Mouse (Mus musculus): Measurements from ENCODE around the gene 4921539E11Rik. TPM values are rescaled to one million over a fixed set of nuclear protein-coding genes. Genes with fewer than 3 reads are reported as not detected.

4921539E11Rik gene
- polyA plus RNA-seq, 1 experiment: not detected

DNA sequence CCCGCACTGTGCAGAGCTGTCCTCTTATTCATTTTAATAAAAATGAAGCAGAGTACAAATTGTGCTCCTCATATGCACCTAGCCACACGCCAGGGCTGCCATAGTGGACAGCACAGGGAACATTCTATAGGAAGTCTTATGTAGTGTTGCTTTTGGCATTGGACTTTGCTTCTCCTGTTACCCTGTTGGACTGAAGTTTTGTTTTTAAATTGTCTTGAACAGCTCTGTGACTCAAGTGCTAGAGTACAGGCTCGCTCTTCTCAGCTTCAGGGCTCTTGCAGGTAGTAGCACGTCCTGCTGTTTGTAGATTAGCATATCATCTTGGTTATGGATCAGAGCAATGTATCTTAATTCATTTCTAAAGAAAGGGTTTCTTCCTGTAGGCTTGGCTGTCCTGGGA, 25.2 kb upstream of the 4921539E11Rik start:
- no peaks in the 10 kb centered on the region for H3K4me1 ChIP-seq (ENCODE audit: control insufficient read depth, insufficient read depth, low read length)
- TF ChIP-seq EP300 (IDR thresholded peaks at IDR 0.05; ENCODE audit: insufficient read depth, low read depth, low read length) (no peak), CTCF (IDR thresholded peaks at IDR 0.05; ENCODE audit: low read depth, low read length) (no peak), POLR2A (IDR thresholded peaks at IDR 0.05; ENCODE audit: insufficient read depth, low read length) (no peak)
- H3K9me3 ChIP-seq (replicated peaks; ENCODE audit: control insufficient read depth, insufficient read depth, low read length, poor library complexity, severe bottlenecking): no peaks in the 10 kb centered on the region
- H3K36me3 ChIP-seq (ENCODE audit: control insufficient read depth, insufficient read depth, low read length, poor library complexity, severe bottlenecking): no peaks in the 10 kb centered on the region
- no peaks in the 10 kb centered on the region for H3K27me3 ChIP-seq (ENCODE audit: control insufficient read depth, insufficient read depth, low read length, poor library complexity, severe bottlenecking)
- H3K27ac ChIP-seq (ENCODE audit: insufficient read depth, low read length): no peak overlapping the region
- no peak overlapping the region for H3K9ac ChIP-seq (ENCODE audit: low read depth, poor library complexity, severe bottlenecking)
- H3K4me3 ChIP-seq (ENCODE audit: low read depth, low read length): no peak overlapping the region

DNA sequence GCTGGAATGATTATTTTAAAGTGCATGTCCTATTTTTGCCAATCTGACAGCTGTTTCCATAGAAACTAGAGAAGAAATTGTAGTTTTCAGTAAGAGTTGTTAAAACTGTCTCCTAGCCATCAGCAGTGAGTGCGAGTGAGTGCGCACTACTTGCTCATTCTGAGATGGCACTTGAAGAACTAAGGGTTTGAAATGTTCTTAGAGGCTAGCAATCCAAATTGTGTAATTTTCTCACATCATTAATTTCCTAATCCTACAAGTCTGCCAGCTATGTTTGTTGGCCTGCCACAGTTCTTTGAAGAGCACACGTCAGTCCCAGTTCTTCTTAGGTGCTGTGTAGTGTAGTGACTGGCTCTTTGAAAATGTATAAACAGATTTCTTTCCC, 23.9 kb upstream of the 4921539E11Rik start:
- H3K9ac ChIP-seq (ENCODE audit: low read depth, poor library complexity, severe bottlenecking): peak overlapping the region; percentile 69

DNA sequence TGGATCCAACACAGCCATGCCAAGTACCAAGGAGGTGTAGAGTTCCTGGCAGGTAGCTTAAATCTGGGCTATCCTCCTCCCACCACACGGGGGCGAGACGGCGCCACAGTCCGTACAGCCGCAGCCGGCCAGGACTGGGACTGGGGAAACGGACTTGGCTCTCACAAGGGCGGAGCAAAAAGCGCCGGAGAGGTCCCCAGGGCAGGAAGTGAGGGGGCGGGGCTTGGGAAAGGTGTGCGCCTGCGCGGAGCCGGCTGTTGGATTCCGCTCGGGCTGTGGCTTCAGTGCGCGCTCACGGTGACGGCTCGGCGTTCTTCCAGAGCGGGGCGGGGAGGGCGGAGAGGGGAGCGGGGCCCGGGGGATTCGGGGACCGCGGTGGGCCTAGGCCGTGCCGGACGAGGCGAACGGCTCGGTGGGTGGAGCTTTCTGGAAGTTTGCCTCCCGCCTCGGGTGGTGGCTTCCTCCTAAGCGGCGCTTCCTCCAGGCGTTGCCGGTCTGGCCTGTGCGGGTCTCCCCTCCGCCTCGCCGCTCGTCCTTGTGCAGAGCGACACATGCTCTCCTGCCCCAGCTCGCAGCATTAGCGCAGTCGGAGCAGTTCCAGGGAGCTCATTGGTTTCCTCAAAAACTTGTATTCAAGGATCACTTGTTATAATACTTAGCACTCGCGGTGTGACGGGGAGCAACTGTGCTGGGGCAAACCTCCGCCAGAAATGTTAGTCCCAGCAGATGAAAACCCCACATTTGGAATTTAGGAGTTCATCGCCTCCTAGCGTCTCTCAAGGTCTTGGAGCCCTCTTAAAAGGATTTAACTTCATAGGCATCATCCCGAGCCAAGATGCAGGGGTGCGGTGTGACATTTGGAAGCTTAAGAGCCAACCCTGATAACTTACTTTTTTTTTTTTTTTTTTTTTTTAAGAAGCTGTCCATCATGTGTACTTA, 23.2 kb upstream of the 4921539E11Rik start, which contains the start of gene Oma1:
Oma1 (plus strand) TSS at position 226 of the 939 bp plus-strand sequence.
- Histone ChIP-seq H3K4me1 (ENCODE audit: control insufficient read depth, insufficient read depth, low read length) (no peaks in the 10 kb centered on the region), H3K9me3 (replicated peaks; ENCODE audit: control insufficient read depth, insufficient read depth, low read length, poor library complexity, severe bottlenecking) (no peaks in the 10 kb centered on the region), H3K36me3 (ENCODE audit: control insufficient read depth, insufficient read depth, low read length, poor library complexity, severe bottlenecking) (no peaks in the 10 kb centered on the region), H3K27me3 (ENCODE audit: control insufficient read depth, insufficient read depth, low read length, poor library complexity, severe bottlenecking) (no peaks in the 10 kb centered on the region), H3K4me3 (ENCODE audit: low read depth, low read length) (peak within 1 kb of the TSS; percentile 82), H3K27ac (ENCODE audit: insufficient read depth, low read length) (peak within 1 kb of the TSS; percentile 46), H3K9ac (ENCODE audit: low read depth, poor library complexity, severe bottlenecking) (peak within 1 kb of the TSS; percentile 69)
- peak; percentile 85 for TF ChIP-seq CTCF (IDR thresholded peaks at IDR 0.05; ENCODE audit: low read depth, low read length)
- peak; percentile 44; the same call in 1 of the 2 replicates for TF ChIP-seq EP300 (IDR thresholded peaks at IDR 0.05; ENCODE audit: insufficient read depth, low read depth, low read length)
- TF ChIP-seq POLR2A (IDR thresholded peaks at IDR 0.05; ENCODE audit: insufficient read depth, low read length): no peak

More for the DNA sequence above, 23.9 kb upstream of the 4921539E11Rik start:
- no peak for TF ChIP-seq CTCF (IDR thresholded peaks at IDR 0.05; ENCODE audit: low read depth, low read length)
- no peak for TF ChIP-seq EP300 (IDR thresholded peaks at IDR 0.05; ENCODE audit: insufficient read depth, low read depth, low read length)
- H3K36me3 ChIP-seq (ENCODE audit: control insufficient read depth, insufficient read depth, low read length, poor library complexity, severe bottlenecking): no peaks in the 10 kb centered on the region
- H3K27ac ChIP-seq (ENCODE audit: insufficient read depth, low read length): no peak overlapping the region
- no peak overlapping the region for H3K4me3 ChIP-seq (ENCODE audit: low read depth, low read length)
- H3K9me3 ChIP-seq (replicated peaks; ENCODE audit: control insufficient read depth, insufficient read depth, low read length, poor library complexity, severe bottlenecking): no peaks in the 10 kb centered on the region
- no peaks in the 10 kb centered on the region for H3K4me1 ChIP-seq (ENCODE audit: control insufficient read depth, insufficient read depth, low read length)
- no peaks in the 10 kb centered on the region for H3K27me3 ChIP-seq (ENCODE audit: control insufficient read depth, insufficient read depth, low read length, poor library complexity, severe bottlenecking)

DNA sequence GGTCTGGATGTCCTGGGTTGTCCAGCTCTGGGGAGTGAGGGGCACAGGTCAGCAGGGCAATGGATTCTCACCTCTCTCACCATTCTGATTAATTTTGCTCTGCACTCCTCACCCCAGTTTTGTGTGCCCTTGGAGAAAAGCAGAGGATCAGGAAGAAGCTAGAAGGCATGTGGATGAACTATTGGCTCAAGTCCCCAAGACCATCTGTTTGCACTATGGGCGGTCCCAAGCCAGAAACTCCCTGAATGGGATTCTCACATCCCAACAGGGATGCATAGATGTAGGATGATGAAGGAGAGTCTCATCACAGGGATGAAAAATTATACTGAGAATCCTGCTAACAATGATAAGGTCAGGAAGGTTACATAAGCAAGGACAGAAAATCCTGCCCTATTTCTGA, 13.2 kb upstream of the 4921539E11Rik start:
- no peak overlapping the region for H3K27ac ChIP-seq (ENCODE audit: insufficient read depth, low read length)
- no peaks in the 10 kb centered on the region for H3K27me3 ChIP-seq (ENCODE audit: control insufficient read depth, insufficient read depth, low read length, poor library complexity, severe bottlenecking)
- H3K4me1 ChIP-seq (ENCODE audit: control insufficient read depth, insufficient read depth, low read length): no peaks in the 10 kb centered on the region
- H3K9ac ChIP-seq (ENCODE audit: low read depth, poor library complexity, severe bottlenecking): no peak overlapping the region
- no peak overlapping the region for H3K4me3 ChIP-seq (ENCODE audit: low read depth, low read length)
- H3K9me3 ChIP-seq (replicated peaks; ENCODE audit: control insufficient read depth, insufficient read depth, low read length, poor library complexity, severe bottlenecking): no peaks in the 10 kb centered on the region
- TF ChIP-seq POLR2A (IDR thresholded peaks at IDR 0.05; ENCODE audit: insufficient read depth, low read length) (no peak), EP300 (IDR thresholded peaks at IDR 0.05; ENCODE audit: insufficient read depth, low read depth, low read length) (no peak), CTCF (IDR thresholded peaks at IDR 0.05; ENCODE audit: low read depth, low read length) (no peak)
- no peaks in the 10 kb centered on the region for H3K36me3 ChIP-seq (ENCODE audit: control insufficient read depth, insufficient read depth, low read length, poor library complexity, severe bottlenecking)

DNA sequence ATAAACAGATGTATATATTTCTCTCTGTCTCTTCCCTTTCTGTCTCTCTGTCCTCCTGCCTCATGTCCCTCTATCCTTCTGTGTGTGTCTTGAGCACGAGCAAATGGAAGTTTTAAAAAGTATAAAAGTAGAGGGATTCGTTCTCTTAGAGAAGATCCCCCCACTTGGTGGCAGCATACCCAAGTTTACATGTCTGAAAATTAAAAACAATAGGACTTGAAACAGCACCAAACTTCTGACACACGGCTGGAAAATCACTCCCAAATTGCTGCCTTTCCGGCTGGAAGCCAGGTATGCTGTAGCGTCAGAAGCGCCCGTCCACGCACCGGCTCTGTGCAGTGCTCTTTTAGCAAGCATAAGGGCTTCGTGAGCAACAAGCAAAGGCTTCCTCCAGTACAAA, 8.7 kb upstream of the 4921539E11Rik start:
- H3K4me1 ChIP-seq (ENCODE audit: control insufficient read depth, insufficient read depth, low read length): no peaks in the 10 kb centered on the region
- no peak overlapping the region for H3K27ac ChIP-seq (ENCODE audit: insufficient read depth, low read length)
- no peak for TF ChIP-seq POLR2A (IDR thresholded peaks at IDR 0.05; ENCODE audit: insufficient read depth, low read length)
- no peak for TF ChIP-seq EP300 (IDR thresholded peaks at IDR 0.05; ENCODE audit: insufficient read depth, low read depth, low read length)
- no peaks in the 10 kb centered on the region for H3K36me3 ChIP-seq (ENCODE audit: control insufficient read depth, insufficient read depth, low read length, poor library complexity, severe bottlenecking)
- H3K9me3 ChIP-seq (replicated peaks; ENCODE audit: control insufficient read depth, insufficient read depth, low read length, poor library complexity, severe bottlenecking): no peaks in the 10 kb centered on the region
- H3K9ac ChIP-seq (ENCODE audit: low read depth, poor library complexity, severe bottlenecking): no peak overlapping the region
- no peak overlapping the region for H3K4me3 ChIP-seq (ENCODE audit: low read depth, low read length)
- H3K27me3 ChIP-seq (ENCODE audit: control insufficient read depth, insufficient read depth, low read length, poor library complexity, severe bottlenecking): no peaks in the 10 kb centered on the region

DNA sequence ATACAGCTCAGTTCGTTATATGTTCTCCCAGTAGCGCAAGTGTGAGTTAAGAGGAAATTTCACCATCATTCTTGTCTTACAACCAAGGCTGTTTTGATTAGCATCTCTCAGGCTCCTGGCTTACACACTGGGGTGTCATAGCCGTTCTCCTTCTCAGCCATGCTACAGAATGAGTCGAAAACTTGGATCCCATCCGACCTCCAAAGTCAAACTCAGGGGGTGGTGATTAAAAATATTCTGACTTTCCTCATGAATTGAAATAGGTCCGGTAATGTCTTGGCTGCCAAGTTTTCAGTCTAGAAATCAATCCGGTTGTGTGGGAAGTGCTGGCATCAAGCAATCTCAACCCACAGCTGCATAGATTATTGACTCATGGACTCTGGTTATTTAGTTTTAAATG, 2.3 kb downstream of the 4921539E11Rik start:
- no peaks in the 10 kb centered on the region for H3K4me1 ChIP-seq (ENCODE audit: control insufficient read depth, insufficient read depth, low read length)
- no peaks in the 10 kb centered on the region for H3K27me3 ChIP-seq (ENCODE audit: control insufficient read depth, insufficient read depth, low read length, poor library complexity, severe bottlenecking)
- no peak overlapping the region for H3K4me3 ChIP-seq (ENCODE audit: low read depth, low read length)
- TF ChIP-seq POLR2A (IDR thresholded peaks at IDR 0.05; ENCODE audit: insufficient read depth, low read length) (no peak), CTCF (IDR thresholded peaks at IDR 0.05; ENCODE audit: low read depth, low read length) (no peak), EP300 (IDR thresholded peaks at IDR 0.05; ENCODE audit: insufficient read depth, low read depth, low read length) (no peak)
- H3K27ac ChIP-seq (ENCODE audit: insufficient read depth, low read length): no peak overlapping the region
- no peaks in the 10 kb centered on the region for H3K9me3 ChIP-seq (replicated peaks; ENCODE audit: control insufficient read depth, insufficient read depth, low read length, poor library complexity, severe bottlenecking)
- no peak overlapping the region for H3K9ac ChIP-seq (ENCODE audit: low read depth, poor library complexity, severe bottlenecking)
- H3K36me3 ChIP-seq (ENCODE audit: control insufficient read depth, insufficient read depth, low read length, poor library complexity, severe bottlenecking): no peaks in the 10 kb centered on the region
